ENCODE assay signal across 8 mouse cellular contexts in genomic region chr6:5725611-5726236, GRCm38 (mm10). TPM values are rescaled to one million over a fixed set of nuclear protein-coding genes. Genes with fewer than 3 reads are reported as not detected.
DNase-seq lines count a peak whose midpoint lies in the region; ATAC-seq and TF ChIP-seq lines count a peak whose summit lies in the region.

Gene Dync1i1 (plus strand): TSS chr6:5725639.

- H3K4me1 ChIP-seq in kidney, adult 2 months (ENCODE audit: control insufficient read depth, insufficient read depth, low read length): no peaks in the 10 kb centered on the region
- peaks cover 10% of the 10 kb centered on the region for H3K4me1 ChIP-seq in limb, embryonic 12.5 days (replicated peaks)
- H3K4me1 ChIP-seq in midbrain, embryonic 16.5 days (ENCODE audit: control insufficient read depth, insufficient read depth, low read length): peaks cover 3% of the 10 kb centered on the region; the same call in 1 of the 2 replicates

- no peaks in the 10 kb centered on the region for H3K9me3 ChIP-seq in limb, embryonic 12.5 days
- no peaks in the 10 kb centered on the region for H3K9me3 ChIP-seq in midbrain, embryonic 16.5 days (replicated peaks; ENCODE audit: control insufficient read depth, low read length, poor library complexity, severe bottlenecking)

- H3K4me2 ChIP-seq in limb, embryonic 12.5 days: peak within 1 kb of the TSS; percentile 94
- H3K4me2 ChIP-seq in midbrain, embryonic 16.5 days (ENCODE audit: low read length): peak within 1 kb of the TSS; percentile 97

- peak within 1 kb of the TSS; percentile 7; the same call in 1 of the 2 replicates for H3K4me3 ChIP-seq in kidney, adult 2 months (ENCODE audit: insufficient read depth, low read depth, low read length)
- peak within 1 kb of the TSS; percentile 53 for H3K4me3 ChIP-seq in limb, embryonic 12.5 days (replicated peaks)
- H3K4me3 ChIP-seq in midbrain, embryonic 16.5 days (ENCODE audit: low read depth, low read length): peak within 1 kb of the TSS; percentile 70

- H3K27ac ChIP-seq in kidney, adult 2 months (ENCODE audit: insufficient read depth, low read depth, low read length): no peak within 1 kb of the TSS
- H3K27ac ChIP-seq in limb, embryonic 12.5 days: no peak within 1 kb of the TSS
- peak within 1 kb of the TSS; percentile 6 for H3K27ac ChIP-seq in midbrain, embryonic 16.5 days (ENCODE audit: low read length)

- H3K27me3 ChIP-seq in kidney, adult 2 months (replicated peaks; ENCODE audit: control insufficient read depth, insufficient read depth, low read length): no peaks in the 10 kb centered on the region
- peaks cover 16% of the 10 kb centered on the region; the same call in 1 of the 2 replicates for H3K27me3 ChIP-seq in limb, embryonic 12.5 days
- 0 out of 2 replicates have a peak, but pooled peaks cover 2% of the 10 kb centered on the region for H3K27me3 ChIP-seq in midbrain, embryonic 16.5 days (ENCODE audit: control insufficient read depth, insufficient read depth, low read depth, low read length)

- peak; percentile 15 for DNase-seq in kidney, adult 2 months
- DNase-seq in kidney, adult 11 months: no peak
- peak; percentile 42 for DNase-seq in embryo, embryonic 9.5 days (ENCODE audit: extremely low spot score)
- DNase-seq in kidney, adult 9 months: peak; percentile 1
- peak; percentile 53 for DNase-seq in telencephalon, adult 2 months (ENCODE audit: low read depth, low spot score)

- TF ChIP-seq CTCF in kidney, adult 2 months (conservative IDR thresholded peaks at IDR 0.05; ENCODE audit: insufficient read depth, insufficient read length, low read depth, low read length): no peak

- peak; percentile 98 for ATAC-seq in granulocyte monocyte progenitor cell, adult 5-6 weeks (replicated peaks; ENCODE audit: poor library complexity, severe bottlenecking)
- peak; percentile 75; the same call in 1 of the 2 replicates for ATAC-seq in limb, embryonic 12.5 days (ENCODE audit: insufficient number of reproducible peaks, insufficient read depth, low FRiP score, low TSS enrichment, low read depth)
- peak; percentile 95 for ATAC-seq in midbrain, embryonic 16.5 days

- WGBS in kidney, adult 2 months: under 1% methylated on average over 40 of the region's 40 CpGs
- 1% methylated on average over 40 of the region's 40 CpGs for WGBS in limb, embryonic 12.5 days
- WGBS in midbrain, embryonic 16.5 days: under 1% methylated on average over 36 of the region's 40 CpGs

- TF ChIP-seq POLR2A in kidney, adult 2 months (IDR thresholded peaks at IDR 0.05; ENCODE audit: low read depth, low read length): no peak

- H3K9ac ChIP-seq in limb, embryonic 12.5 days (replicated peaks): peak within 1 kb of the TSS; percentile 55
- peak within 1 kb of the TSS; percentile 79 for H3K9ac ChIP-seq in midbrain, embryonic 16.5 days (ENCODE audit: low read depth, low read length)

- H3K36me3 ChIP-seq in kidney, adult 2 months (ENCODE audit: control insufficient read depth, insufficient read depth, low read length): no peaks in the 10 kb centered on the region
- H3K36me3 ChIP-seq in limb, embryonic 12.5 days: no peaks in the 10 kb centered on the region
- H3K36me3 ChIP-seq in midbrain, embryonic 16.5 days (ENCODE audit: control insufficient read depth, insufficient read depth, low read length): no peaks in the 10 kb centered on the region

RNA-seq across cellular contexts. Expression of gene Dync1i1, which starts in this region (rescaled TPM):
- 1.1 and 1.5 TPM in 2 replicates for polyA plus RNA-seq in kidney, adult 2 months (2012; rRNA removed)
- total RNA-seq in granulocyte monocyte progenitor cell, adult 5-6 weeks (2014; fragmentation: Nextera tagmentation): not detected in 2 replicates
- total RNA-seq in granulocyte monocyte progenitor cell, adult 5-6 weeks (2017): not detected in 2 replicates
- polyA plus RNA-seq in limb, embryonic 12.5 days (2016; fragmentation: Nextera tagmentation; extraction: Ambion mirVana): 9.5 and 10.9 TPM in 2 replicates
- polyA plus RNA-seq in midbrain, embryonic 16.5 days (2015; fragmentation: Nextera tagmentation; extraction: Ambion mirVana): 27.1 and 43.1 TPM in 2 replicates

Comparison
In these comparisons a context has a peak if more than half of its experiments do, and no peak if none do; other contexts are left out.
1. Peak in ATAC-seq in granulocyte monocyte progenitor cell, adult 5-6 weeks; RNA of the gene not detected or under 1 TPM.
2. H3K4me3 ChIP-seq: peak in every context shown above with its lines; median percentile 70 in midbrain, embryonic 16.5 days; 53 in limb, embryonic 12.5 days; 7 in kidney, adult 2 months.